Mouse (Mus musculus) hindbrain, embryonic 10.5 days (tissue): ENCODE data around the gene Vmn1r218. TPM values are rescaled to one million over a fixed set of nuclear protein-coding genes. Genes with fewer than 3 reads are reported as not detected.
"Not testable (repeated sequence)": the region's sequence is repeated elsewhere in the genome, so short reads cannot be mapped to it uniquely, and the experiment has no call there.

Source experiments
- DNase-seq: peaks from one replicate; pipeline ENCODE4 v3.0.0-alpha.2; 2017; ENCODE audit warnings: low spot score
- H3K27ac ChIP-seq: fragments of 300-500 bp; sonication (generic); 2 replicates; pipeline ENCODE4 v1.5.1; 2016; ENCODE audit warnings: mild to moderate bottlenecking, moderate library complexity
- H3K27me3 ChIP-seq: fragments of 300-500 bp; sonication (generic); 2 replicates; pipeline ENCODE4 v1.6.1; 2016; ENCODE audit warnings: mild to moderate bottlenecking; ENCODE audit not compliant: poor library complexity, insufficient read depth, severe bottlenecking
- H3K36me3 ChIP-seq: fragments of 300-500 bp; sonication (generic); 2 replicates; pipeline ENCODE4 v1.6.1; 2016; ENCODE audit warnings: mild to moderate bottlenecking, moderate library complexity
- H3K4me1 ChIP-seq: fragments of 300-500 bp; sonication (generic); replicated peaks from 2 replicates; pipeline ENCODE4 v1.6.1; 2016; ENCODE audit warnings: mild to moderate bottlenecking
- H3K4me3 ChIP-seq: fragments of 300-500 bp; sonication (generic); 2 replicates; pipeline ENCODE4 v1.5.1; 2016; ENCODE audit warnings: mild to moderate bottlenecking, moderate library complexity
- H3K9me3 ChIP-seq: fragments of 300-500 bp; sonication (generic); 2 replicates; pipeline ENCODE4 v1.6.1; 2016; ENCODE audit warnings: mild to moderate bottlenecking, moderate library complexity
- WGBS: fragments of 180-500 bp; shearing (Covaris S2); methylation state at CpG from one replicate; pipeline ENCODE4 v1.1.7; 2016; 5-methylcytosine and 5-hydroxymethylcytosine counted together
- polyA plus RNA-seq: library from polyadenylated mRNA; unstranded; fragments of >200 nt; fragmentation: Nextera tagmentation; extraction: Ambion mirVana; gene quantifications from 2 replicates; pipeline ENCODE4 v1.2.1, GENCODE M21; 2016

Gene Vmn1r218
- not detected in 2 replicates for polyA plus RNA-seq

GRCm38 (mm10) chr13:23133099-23133498, at the start of gene Vmn1r218:
Gene Vmn1r218, plus strand, starts transcription at chr13:23133155.
- no peak within 1 kb of the TSS for H3K27ac ChIP-seq
- H3K4me1 ChIP-seq = no peaks in the 10 kb centered on the region
- H3K36me3 ChIP-seq = no peaks in the 10 kb centered on the region
- no peak within 1 kb of the TSS for H3K4me3 ChIP-seq
- no peaks in the 10 kb centered on the region for H3K9me3 ChIP-seq
- no peaks in the 10 kb centered on the region for H3K27me3 ChIP-seq
- 73% methylated on average over 3 of the region's 3 CpGs for WGBS
- DNase-seq = no peak

GRCm38 (mm10) chr13:23094386-23094785, 38.6 kb upstream of the Vmn1r218 start:
- Histone ChIP-seq H3K4me3 (no peak overlapping the region), H3K4me1 (no peaks in the 10 kb centered on the region), H3K9me3 (no peaks in the 10 kb centered on the region), H3K36me3 (no peaks in the 10 kb centered on the region), H3K27ac (no peak overlapping the region), H3K27me3 (no peaks in the 10 kb centered on the region)
- WGBS = 92% methylated on average over 4 of the region's 4 CpGs
- DNase-seq = no peak

GRCm38 (mm10) chr13:23118126-23118525, 14.8 kb upstream of the Vmn1r218 start, which contains the start of gene Vmn1r217:
Gene Vmn1r217, minus strand, starts transcription at chr13:23118226.
- H3K4me1 ChIP-seq, H3K9me3 ChIP-seq, H3K27me3 ChIP-seq, H3K4me3 ChIP-seq, H3K36me3 ChIP-seq, DNase-seq, H3K27ac ChIP-seq: not testable (repeated sequence)
- WGBS = 86% methylated on average over 1 of the region's 1 CpGs

- H3K27me3 ChIP-seq = no peaks in the 10 kb centered on the region
- 88% methylated on average over 2 of the region's 2 CpGs for WGBS
- no peaks in the 10 kb centered on the region for H3K9me3 ChIP-seq
- H3K4me3 ChIP-seq = no peak overlapping the region
- H3K4me1 ChIP-seq = no peaks in the 10 kb centered on the region
- no peaks in the 10 kb centered on the region for H3K36me3 ChIP-seq
- DNase-seq = no peak
- H3K27ac ChIP-seq = no peak overlapping the region
Measured at GRCm38 (mm10) chr13:23120611-23121010, 12.3 kb upstream of the Vmn1r218 start.

- WGBS = 73% methylated on average over 1 of the region's 1 CpGs
- H3K9me3 ChIP-seq = no peaks in the 10 kb centered on the region
- no peaks in the 10 kb centered on the region for H3K4me1 ChIP-seq
Measured at GRCm38 (mm10) chr13:23133501-23133900, 546 bp downstream of the Vmn1r218 start.

GRCm38 (mm10) chr13:23138880-23139279, 5.9 kb downstream of the Vmn1r218 start:
- Histone ChIP-seq H3K27me3 (no peaks in the 10 kb centered on the region), H3K9me3 (no peaks in the 10 kb centered on the region), H3K27ac (no peak overlapping the region), H3K36me3 (no peaks in the 10 kb centered on the region), H3K4me1 (no peaks in the 10 kb centered on the region), H3K4me3 (no peak overlapping the region)
- DNase-seq = no peak
- 94% methylated on average over 2 of the region's 2 CpGs for WGBS

More at GRCm38 (mm10) chr13:23133501-23133900, 546 bp downstream of the Vmn1r218 start:
- Histone ChIP-seq H3K27ac (no peak overlapping the region), H3K4me3 (no peak overlapping the region), H3K36me3 (no peaks in the 10 kb centered on the region), H3K27me3 (no peaks in the 10 kb centered on the region)
- DNase-seq = no peak

- no peak overlapping the region for H3K27ac ChIP-seq
- no peak for DNase-seq
- 76% methylated on average over 3 of the region's 3 CpGs for WGBS
Measured at GRCm38 (mm10) chr13:23157848-23158247, 24.9 kb downstream of the Vmn1r218 start.

GRCm38 (mm10) chr13:23159012-23159411, 26.1 kb downstream of the Vmn1r218 start, which contains the start of gene Vmn1r219:
Gene Vmn1r219, plus strand, starts transcription at chr13:23159312.
- Histone ChIP-seq H3K27ac (no peak within 1 kb of the TSS), H3K27me3 (no peaks in the 10 kb centered on the region), H3K4me3 (no peak within 1 kb of the TSS), H3K36me3 (no peaks in the 10 kb centered on the region), H3K4me1 (peaks cover 7% of the 10 kb centered on the region), H3K9me3 (no peaks in the 10 kb centered on the region)
- 83% methylated on average over 4 of the region's 4 CpGs for WGBS
- DNase-seq = no peak

More at GRCm38 (mm10) chr13:23157848-23158247, 24.9 kb downstream of the Vmn1r218 start:
- Histone ChIP-seq H3K36me3 (no peaks in the 10 kb centered on the region), H3K27me3 (no peaks in the 10 kb centered on the region), H3K4me1 (peaks cover 7% of the 10 kb centered on the region), H3K9me3 (no peaks in the 10 kb centered on the region), H3K4me3 (no peak overlapping the region)

GRCm38 (mm10) chr13:23166471-23166870, 33.5 kb downstream of the Vmn1r218 start:
- not testable (repeated sequence) for H3K27me3 ChIP-seq, DNase-seq, H3K9me3 ChIP-seq, H3K36me3 ChIP-seq, H3K27ac ChIP-seq, H3K4me1 ChIP-seq, H3K4me3 ChIP-seq
- WGBS = 86% methylated on average over 4 of the region's 4 CpGs

GRCm38 (mm10) chr13:23187875-23188274, 54.9 kb downstream of the Vmn1r218 start, which contains the start of gene Vmn1r220:
Gene Vmn1r220, minus strand, starts transcription at chr13:23187975.
- 0 out of 2 replicates have a peak, but pooled peaks cover 2% of the 10 kb centered on the region for H3K9me3 ChIP-seq
- no peak for DNase-seq
- H3K27me3 ChIP-seq = no peaks in the 10 kb centered on the region
- no peak within 1 kb of the TSS for H3K4me3 ChIP-seq
- H3K27ac ChIP-seq = no peak within 1 kb of the TSS
- WGBS = 89% methylated on average over 2 of the region's 2 CpGs
- H3K4me1 ChIP-seq = no peaks in the 10 kb centered on the region
- H3K36me3 ChIP-seq = no peaks in the 10 kb centered on the region

Other genes with a start within 250 kb of the Vmn1r218 start
- not detected in 2 replicates for gene Vmn1r212, start 248.9 kb upstream of the Vmn1r218 start, polyA plus RNA-seq
- not detected in 2 replicates for gene Vmn1r213, start 125.5 kb upstream of the Vmn1r218 start, polyA plus RNA-seq
- gene Vmn1r214, start 102.7 kb upstream of the Vmn1r218 start, polyA plus RNA-seq = not detected in 2 replicates
- not detected in 2 replicates for gene Vmn1r215, start 65.1 kb upstream of the Vmn1r218 start, polyA plus RNA-seq
- gene Vmn1r217, start 14.9 kb upstream of the Vmn1r218 start, polyA plus RNA-seq = not detected in 2 replicates
- gene Vmn1r219, start 26.2 kb downstream of the Vmn1r218 start, polyA plus RNA-seq = 0.03 TPM in 1 of 2 replicates, not detected in the other
- gene Vmn1r220, start 54.8 kb downstream of the Vmn1r218 start, polyA plus RNA-seq = not detected in 2 replicates
- not detected in 2 replicates for gene Vmn1r221, start 81.0 kb downstream of the Vmn1r218 start, polyA plus RNA-seq
- not detected in 2 replicates for gene Vmn1r222, start 102.8 kb downstream of the Vmn1r218 start, polyA plus RNA-seq
- gene Vmn1r223, start 114.0 kb downstream of the Vmn1r218 start, polyA plus RNA-seq = not detected in 2 replicates
- gene Zfp322a, start 236.1 kb downstream of the Vmn1r218 start, polyA plus RNA-seq = 42.3 and 54.0 TPM in 2 replicates